Mouse (Mus musculus) heart, postnatal 0 days (tissue): ENCODE measurements at regions not wholly inside any gene's neighbourhood (a gene's known extent, or its start where the extent isn't known, plus 50 kb on each side); places are given as distances from the start of the nearest gene placed in this dataset.

Experiments used
- CTCF ChIP-seq: IDR thresholded peaks from 2 replicates; pipeline ENCODE4 v1.5.1; 2016; ENCODE audit warnings: antibody characterized with exemption, control low read depth, low read depth
- EP300 ChIP-seq: IDR thresholded peaks from 2 replicates; pipeline ENCODE4 v1.6.1; 2016; ENCODE audit warnings: antibody characterized with exemption, low read depth

DNA sequence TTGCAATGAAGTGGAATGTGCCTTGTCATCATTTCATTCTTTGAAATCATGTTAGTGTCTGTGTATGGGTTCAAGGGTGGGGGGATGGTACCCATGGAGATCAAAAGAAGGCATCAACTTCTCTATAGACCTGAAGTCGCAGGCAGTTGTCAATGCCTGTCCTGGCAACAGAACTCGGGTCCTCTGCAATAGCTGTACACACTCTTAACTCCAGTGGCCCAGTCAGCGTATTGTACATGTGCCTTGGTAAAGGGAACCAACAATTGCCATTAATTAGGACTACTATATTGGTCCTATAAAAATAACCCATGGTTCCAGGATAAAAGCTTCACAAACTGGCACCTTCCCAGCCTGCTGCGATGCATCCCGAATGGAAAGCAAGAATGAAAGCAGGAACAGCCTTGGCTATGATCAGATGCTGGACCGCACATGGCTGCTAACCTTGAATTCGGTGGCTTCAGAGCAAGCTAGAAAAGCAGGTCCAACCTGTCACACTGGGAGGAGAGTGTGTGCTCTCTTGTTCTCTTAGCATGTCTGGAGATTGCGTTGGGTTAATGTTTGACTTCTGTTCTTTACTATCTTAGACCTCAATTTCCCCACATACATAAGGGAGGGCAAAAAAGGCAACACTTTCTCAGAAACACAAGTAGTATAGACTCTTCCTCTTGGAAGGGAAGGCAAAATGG lies 107.0 kb downstream of the Nufip1 start:
- no peak for TF ChIP-seq CTCF
- no peak for TF ChIP-seq EP300
